Mouse (Mus musculus): Measurements from ENCODE around the gene Klf16.

DNA sequence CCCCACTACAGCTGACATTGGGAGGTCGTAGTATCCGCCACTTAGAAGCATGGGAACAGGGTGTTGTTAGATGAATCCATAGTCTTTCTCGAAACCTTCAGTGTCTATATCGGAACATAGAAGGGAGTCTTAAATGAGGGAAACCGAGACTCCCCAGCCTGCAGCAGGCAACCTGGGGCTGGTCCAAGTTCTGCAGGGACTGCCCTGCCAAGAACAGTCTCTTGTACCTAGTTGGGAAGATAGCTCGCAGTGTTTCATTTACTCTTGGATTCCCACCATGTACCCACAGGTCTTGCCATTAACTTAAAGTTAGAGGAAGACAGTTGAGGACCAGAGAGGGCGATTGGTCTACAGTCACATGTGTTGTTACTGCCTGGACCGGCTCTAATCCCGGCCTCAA lies 43.2 kb upstream of the Klf16 start:
- TF ChIP-seq CTCF (conservative IDR thresholded peaks at IDR 0.05; ENCODE audit: low read length) (no peak), POU5F1 (IDR thresholded peaks at IDR 0.05; ENCODE audit: borderline replicate concordance, low read length) (no peak)
